Mouse (Mus musculus) CH12.LX (cell line): Measurements from ENCODE around the gene Mpv17l2. TPM values are rescaled to one million over a fixed set of nuclear protein-coding genes. Genes with fewer than 3 reads are reported as not detected.

ENCODE experiments used
- DNase-seq: peaks from one replicate; pipeline ENCODE4 v3.0.0-alpha.2; 2013; ENCODE audit errors: extremely low read depth
- H3K27ac ChIP-seq: 2 replicates; pipeline ENCODE4 v1.5.1; 2012; ENCODE audit warnings: low read depth, mild to moderate bottlenecking, control low read depth, moderate library complexity; ENCODE audit not compliant: insufficient read depth
- H3K27me3 ChIP-seq: replicated peaks from 2 replicates; pipeline ENCODE3; 2012; ENCODE audit warnings: inconsistent platforms
- H3K36me3 ChIP-seq, 2 experiments: replicated peaks in 1 of 2; 2 replicates each; pipeline versions ENCODE3 to v1.6.1; 2012; ENCODE audit warnings: inconsistent platforms in 1 of 2, low read length in 1 of 2, mild to moderate bottlenecking in 1 of 2, mixed read lengths in 1 of 2, moderate library complexity in 1 of 2; ENCODE audit not compliant: control insufficient read depth in 1 of 2, insufficient read depth in 1 of 2
- H3K4me1 ChIP-seq, 2 experiments: 2 replicates each; pipeline ENCODE4 v1.6.1; 2012; ENCODE audit warnings: inconsistent platforms in 1 of 2, moderate library complexity in 1 of 2; ENCODE audit not compliant: insufficient read depth in 2 of 2, control insufficient read depth in 1 of 2
- H3K4me2 ChIP-seq: 2 replicates; pipeline ENCODE4 v1.6.1; 2012; ENCODE audit warnings: low read depth, mild to moderate bottlenecking, control low read depth; ENCODE audit not compliant: poor library complexity, insufficient read depth, severe bottlenecking
- H3K4me3 ChIP-seq, 3 experiments: fragments of 150-350 bp in 1 of 3; sonication (generic) in 1 of 3; replicated peaks in 1 of 3; 2 replicates each; pipeline versions ENCODE3 to v1.5.1; 2011 to 2012; ENCODE audit warnings: low read depth in 2 of 3, low read length in 2 of 3, mild to moderate bottlenecking in 2 of 3, moderate library complexity in 2 of 3, control low read depth in 1 of 3, improper control_type of control experiment in 1 of 3, inconsistent platforms in 1 of 3, mixed read lengths in 1 of 3; ENCODE audit not compliant: poor library complexity in 1 of 3
- H3K79me2 ChIP-seq: replicated peaks from 2 replicates; pipeline ENCODE4 v1.6.1; 2012; ENCODE audit warnings: mild to moderate bottlenecking, moderate library complexity; ENCODE audit not compliant: control insufficient read depth, poor library complexity, insufficient read depth, severe bottlenecking; ENCODE audit errors: extremely low read depth
- H3K9ac ChIP-seq: 2 replicates; pipeline ENCODE4 v1.6.1; 2012; ENCODE audit warnings: low read depth, mild to moderate bottlenecking, control low read depth, moderate library complexity; ENCODE audit not compliant: insufficient read depth
- H3K9me3 ChIP-seq: replicated peaks from 2 replicates; pipeline ENCODE3; 2012; ENCODE audit warnings: low read length, inconsistent platforms, mixed read lengths
- CHD2 ChIP-seq: IDR thresholded peaks from 2 replicates; pipeline ENCODE4 v1.6.1; 2011; ENCODE audit warnings: low read length, improper control_type of control experiment
- ELF1 ChIP-seq: IDR thresholded peaks from 2 replicates; pipeline ENCODE4 v1.6.1; 2014; ENCODE audit warnings: low read depth, mild to moderate bottlenecking, inconsistent platforms, low read length, improper control_type of control experiment
- ETS1 ChIP-seq: conservative IDR thresholded peaks from 2 replicates; pipeline ENCODE4 v1.6.1; 2012; ENCODE audit warnings: low read depth, mild to moderate bottlenecking, inconsistent platforms, low read length, improper control_type of control experiment, moderate library complexity
- MAFK ChIP-seq: IDR thresholded peaks from 2 replicates; pipeline ENCODE4 v1.6.1; 2011; ENCODE audit warnings: low read length, improper control_type of control experiment; ENCODE audit not compliant: insufficient replicate concordance
- MYC ChIP-seq: IDR thresholded peaks from 2 replicates; pipeline ENCODE4 v1.6.1; 2011; ENCODE audit warnings: low read depth, mild to moderate bottlenecking, improper control_type of control experiment, low read length
- POLR2A ChIP-seq: IDR thresholded peaks from 2 replicates; pipeline ENCODE4 v1.6.1; 2011; ENCODE audit warnings: low read depth, mild to moderate bottlenecking, improper control_type of control experiment, low read length
- POLR2AphosphoS2 ChIP-seq: IDR thresholded peaks from 2 replicates; pipeline ENCODE4 v1.6.1; 2011; ENCODE audit warnings: low read depth, low read length, improper control_type of control experiment
- RAD21 ChIP-seq: IDR thresholded peaks from 2 replicates; pipeline ENCODE4 v1.6.1; 2011; ENCODE audit warnings: low read depth, mild to moderate bottlenecking, low read length, improper control_type of control experiment, moderate library complexity
- RCOR1 ChIP-seq: conservative IDR thresholded peaks from 2 replicates; pipeline ENCODE4 v1.6.1; 2012; ENCODE audit warnings: low read depth, mild to moderate bottlenecking, inconsistent platforms, low read length, improper control_type of control experiment
- TBP ChIP-seq: conservative IDR thresholded peaks from 2 replicates; pipeline ENCODE4 v1.6.1; 2011; ENCODE audit warnings: low read depth, low read length, improper control_type of control experiment
- USF1 ChIP-seq: IDR thresholded peaks from 2 replicates; pipeline ENCODE4 v1.6.1; 2014; ENCODE audit warnings: low read depth, mild to moderate bottlenecking, inconsistent platforms, low read length, improper control_type of control experiment
- USF2 ChIP-seq: conservative IDR thresholded peaks from 2 replicates; pipeline ENCODE4 v1.6.1; 2011; ENCODE audit warnings: low read depth, low read length, improper control_type of control experiment
- ZC3H11A ChIP-seq: IDR thresholded peaks from 2 replicates; pipeline ENCODE4 v1.6.1; 2012; ENCODE audit warnings: low read depth, mild to moderate bottlenecking, inconsistent platforms, low read length, improper control_type of control experiment
- ZMIZ1 ChIP-seq: IDR thresholded peaks from 2 replicates; pipeline ENCODE4 v1.6.1; 2012; ENCODE audit warnings: low read depth, mild to moderate bottlenecking, inconsistent platforms, low read length, improper control_type of control experiment
- dilution Hi-C: fragments of 300-500 bp; cut with MboI; formaldehyde crosslinking; loops from 2 replicates; pipeline ENCODE4 v1.14.3; 2020; ENCODE audit warnings: low sequenced_read_pairs; ENCODE audit not compliant: extremely low pct_unique_long_range_greater_than_20kb, extremely low pct_ligation_motif_present
- in situ Hi-C: fragments of 300-500 bp; cut with MboI; formaldehyde crosslinking; loops from 3 replicates; pipeline ENCODE4 v1.14.3; 2019; ENCODE audit warnings: low sequenced_read_pairs, low pct_ligation_motif_present, low pct_unique_long_range_greater_than_20kb, mixed read lengths
- polyA plus RNA-seq: library from polyadenylated mRNA; unstranded; fragments of >175 nt; gene quantifications from 2 replicates; pipeline ENCODE4 v1.2.1, GENCODE M21; 2012; ENCODE audit warnings: low read depth; ENCODE audit not compliant: insufficient read length
- total RNA-seq, 2 experiments: library from RNA; depleted of rRNA; stranded (reverse); fragments of 300-350 nt in 1 of 2; fragments of >200 nt in 1 of 2; gene quantifications; 2 replicates each; pipeline ENCODE4 v1.2.3; 2012 to 2014

Gene Mpv17l2
- total and polyA plus RNA-seq, 3 experiments, result 25.3 to 36.1 (median 27.1) TPM

GRCm38 (mm10) chr8:70787941-70788667 is 27.4 kb upstream of the Mpv17l2 start:
- no peak overlapping the region for H3K9ac ChIP-seq
- peaks cover 4% of the 10 kb centered on the region; the same call in 1 of the 2 replicates for H3K79me2 ChIP-seq
- peaks cover 68 to 77% of the 10 kb centered on the region in 2 experiments for H3K36me3 ChIP-seq
- H3K4me1 ChIP-seq, result peaks cover 15 to 19% of the 10 kb centered on the region in 2 experiments
- no peak for DNase-seq
- H3K9me3 ChIP-seq, result no peaks in the 10 kb centered on the region
- peaks cover 2% of the 10 kb centered on the region for H3K27me3 ChIP-seq
- in situ Hi-C loops, result no loop called here
- dilution Hi-C loops, result no loop called here
- H3K4me2 ChIP-seq, result no peak overlapping the region
- no peak overlapping the region for H3K27ac ChIP-seq
- no peak overlapping the region for H3K4me3 ChIP-seq
- TF ChIP-seq ZMIZ1 (no peak), RAD21 (no peak), CHD2 (no peak), ETS1 (no peak)

- peaks cover 4% of the 10 kb centered on the region; the same call in 1 of the 2 replicates for H3K79me2 ChIP-seq
- H3K4me3 ChIP-seq, result no peak overlapping the region
- H3K9ac ChIP-seq, result no peak overlapping the region
- H3K4me1 ChIP-seq, result peaks cover 9 to 12% of the 10 kb centered on the region in 2 experiments
- no peak overlapping the region for H3K4me2 ChIP-seq
- DNase-seq, result no peak
- dilution Hi-C loops (no loop called here), in situ Hi-C loops (no loop called here)
- no peaks in the 10 kb centered on the region for H3K9me3 ChIP-seq
- TF ChIP-seq ELF1, result no peak
- no peak for TF ChIP-seq MAFK
- TF ChIP-seq ZC3H11A, result no peak
- no peak for TF ChIP-seq POLR2A
- TF ChIP-seq USF1, result no peak
- TF ChIP-seq RAD21, result no peak
- no peak for TF ChIP-seq USF2
- no peak overlapping the region for H3K27ac ChIP-seq
- no peaks in the 10 kb centered on the region for H3K27me3 ChIP-seq
- H3K36me3 ChIP-seq, result peaks cover 74 to 82% of the 10 kb centered on the region in 2 experiments
These were observed 26.3 kb upstream of the Mpv17l2 start for GRCm38 (mm10) chr8:70787051-70787445.

- DNase-seq, result no peak
- H3K9ac ChIP-seq, result no peak overlapping the region
- H3K79me2 ChIP-seq, result peaks cover 4% of the 10 kb centered on the region; the same call in 1 of the 2 replicates
- no peak overlapping the region for H3K4me3 ChIP-seq
- H3K4me2 ChIP-seq, result no peak overlapping the region
- H3K4me1 ChIP-seq, result peaks cover 9 to 12% of the 10 kb centered on the region in 2 experiments
- no peak overlapping the region for H3K27ac ChIP-seq
- H3K27me3 ChIP-seq, result no peaks in the 10 kb centered on the region
- no peaks in the 10 kb centered on the region for H3K9me3 ChIP-seq
- no peak for TF ChIP-seq RCOR1
- TF ChIP-seq TBP, result no peak
- TF ChIP-seq MYC, result no peak
- TF ChIP-seq POLR2AphosphoS2, result no peak
- in situ Hi-C loops, result no loop called here
- H3K36me3 ChIP-seq, result peaks cover 77 to 88% of the 10 kb centered on the region in 2 experiments
- dilution Hi-C loops, result no loop called here
These were observed 25.7 kb upstream of the Mpv17l2 start for GRCm38 (mm10) chr8:70786291-70787050.
